Mouse (Mus musculus) liver, embryonic 14.5 days (tissue): ENCODE measurements around the gene Cacng7.

Source experiments
- CTCF ChIP-seq: IDR thresholded peaks from 2 replicates; pipeline ENCODE4 v1.5.1; 2016; ENCODE audit warnings: antibody characterized with exemption, low read depth, control low read depth
- EP300 ChIP-seq: IDR thresholded peaks from 2 replicates; pipeline ENCODE4 v1.6.1; 2016; ENCODE audit warnings: antibody characterized with exemption, low read depth

DNA sequence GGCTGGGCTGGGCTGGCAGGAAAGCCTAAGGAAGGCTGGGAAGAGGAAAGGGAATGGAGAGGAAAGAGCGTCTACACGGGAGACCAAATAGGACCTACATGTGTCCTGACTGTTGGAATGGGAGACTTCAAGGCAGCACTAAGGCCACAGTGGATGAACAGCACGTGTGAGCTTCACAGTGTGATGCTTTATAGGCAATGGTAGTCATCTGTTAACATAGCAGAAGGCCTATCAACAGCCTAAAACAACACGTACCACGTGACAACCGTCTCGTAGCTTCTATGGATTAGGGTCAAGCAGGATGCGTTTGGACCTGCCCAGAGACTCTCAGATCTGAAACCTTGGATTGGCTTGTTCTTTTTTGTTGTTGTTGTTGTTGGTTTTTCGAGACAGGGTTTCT, 49.4 kb downstream of the Cacng7 start:
- no peak for TF ChIP-seq EP300
- no peak for TF ChIP-seq CTCF
